Mouse (Mus musculus) intestine, postnatal 0 days (tissue): Measurements from ENCODE around the gene Myct1. TPM values are rescaled to one million over a fixed set of nuclear protein-coding genes. Genes with fewer than 3 reads are reported as not detected.

Experiments
- ATAC-seq: fragments of 200-750 bp; cut with Nextera tagmentation; 2 replicates; pipeline ENCODE4 v1.8.0; 2017; ENCODE audit warnings: mild to moderate bottlenecking, moderate TSS enrichment, moderate library complexity
- H3K27ac ChIP-seq: fragments of 300-500 bp; sonication (generic); 2 replicates; pipeline ENCODE4 v1.5.1; 2014; ENCODE audit warnings: mild to moderate bottlenecking, low read depth, low read length, moderate library complexity
- H3K27me3 ChIP-seq: fragments of 300-500 bp; sonication (generic); replicated peaks from 2 replicates; pipeline ENCODE4 v1.6.1; 2014; ENCODE audit warnings: low read length, mixed read lengths; ENCODE audit not compliant: control insufficient read depth, insufficient read depth
- H3K36me3 ChIP-seq: fragments of 300-500 bp; sonication (generic); 2 replicates; pipeline ENCODE4 v1.6.1; 2014; ENCODE audit warnings: mild to moderate bottlenecking, moderate library complexity; ENCODE audit not compliant: control insufficient read depth, insufficient read depth
- H3K4me1 ChIP-seq: fragments of 300-500 bp; sonication (generic); replicated peaks from 2 replicates; pipeline ENCODE4 v1.6.1; 2014; ENCODE audit warnings: antibody characterized with exemption, low read length, mixed read lengths; ENCODE audit not compliant: control insufficient read depth, insufficient read depth
- H3K4me2 ChIP-seq: fragments of 300-500 bp; sonication (generic); replicated peaks from 2 replicates; pipeline ENCODE4 v1.6.1; 2014; ENCODE audit warnings: low read depth, mild to moderate bottlenecking, moderate library complexity
- H3K4me3 ChIP-seq: fragments of 300-500 bp; sonication (generic); 2 replicates; pipeline ENCODE4 v1.5.1; 2014; ENCODE audit warnings: low read depth, low read length
- H3K9ac ChIP-seq: fragments of 300-500 bp; sonication (generic); 2 replicates; pipeline ENCODE4 v1.6.1; 2014; ENCODE audit warnings: mild to moderate bottlenecking, low read depth, low read length
- H3K9me3 ChIP-seq: fragments of 300-500 bp; sonication (generic); 2 replicates; pipeline ENCODE4 v1.6.1; 2016; ENCODE audit warnings: mixed run types; ENCODE audit not compliant: control insufficient read depth
- CTCF ChIP-seq: sonication (generic); IDR thresholded peaks from 2 replicates; pipeline ENCODE4 v1.5.1; 2016; ENCODE audit warnings: low read depth, mild to moderate bottlenecking, control low read depth, antibody characterized with exemption, moderate library complexity
- WGBS: fragments of 180-500 bp; shearing (Covaris S2); extraction: QIAGEN DNeasy Blood & Tissue Kit; methylation state at CpG from one replicate; pipeline ENCODE4 v1.1.7; 2014; 5-methylcytosine and 5-hydroxymethylcytosine counted together
- polyA plus RNA-seq: library from polyadenylated mRNA; unstranded; fragments of >200 nt; fragmentation: Nextera tagmentation; extraction: Ambion mirVana; gene quantifications from 2 replicates; pipeline ENCODE4 v1.2.1, GENCODE M21; 2015

The Myct1 gene
- 3.7 and 4.1 TPM in 2 replicates for polyA plus RNA-seq

GRCm38 (mm10) chr10:5593464-5593863 lies at the start of gene Myct1:
Gene Myct1 (plus strand): TSS chr10:5593775.
- Histone ChIP-seq H3K4me3 (no peak within 1 kb of the TSS), H3K9ac (no peak within 1 kb of the TSS)
- 24% methylated on average over 5 of the region's 5 CpGs for WGBS

GRCm38 (mm10) chr10:5546428-5546827 lies 47.1 kb upstream of the Myct1 start:
- WGBS = 95% methylated on average over 5 of the region's 5 CpGs
- TF ChIP-seq CTCF = no peak
- no peak overlapping the region for H3K4me3 ChIP-seq

More at GRCm38 (mm10) chr10:5593464-5593863, at the start of gene Myct1:
- Histone ChIP-seq H3K27me3 (no peaks in the 10 kb centered on the region), H3K4me2 (no peak within 1 kb of the TSS), H3K4me1 (no peaks in the 10 kb centered on the region), H3K27ac (no peak within 1 kb of the TSS), H3K9me3 (no peaks in the 10 kb centered on the region), H3K36me3 (no peaks in the 10 kb centered on the region)
- no peak for ATAC-seq
- no peak for TF ChIP-seq CTCF

GRCm38 (mm10) chr10:5547769-5548168 lies 45.8 kb upstream of the Myct1 start:
- no peak overlapping the region for H3K4me3 ChIP-seq
- TF ChIP-seq CTCF = no peak
- no peak overlapping the region for H3K4me2 ChIP-seq
- ATAC-seq = no peak
- no peak overlapping the region for H3K9ac ChIP-seq
- no peaks in the 10 kb centered on the region for H3K9me3 ChIP-seq
- H3K36me3 ChIP-seq = no peaks in the 10 kb centered on the region
- no peaks in the 10 kb centered on the region for H3K27me3 ChIP-seq
- WGBS = 89% methylated on average over 9 of the region's 9 CpGs
- H3K27ac ChIP-seq = no peak overlapping the region
- no peaks in the 10 kb centered on the region for H3K4me1 ChIP-seq

More at GRCm38 (mm10) chr10:5546428-5546827, 47.1 kb upstream of the Myct1 start:
- H3K4me2 ChIP-seq = no peak overlapping the region
- no peak for ATAC-seq
- H3K9ac ChIP-seq = no peak overlapping the region
- no peaks in the 10 kb centered on the region for H3K27me3 ChIP-seq
- H3K9me3 ChIP-seq = no peaks in the 10 kb centered on the region
- H3K4me1 ChIP-seq = no peaks in the 10 kb centered on the region
- H3K36me3 ChIP-seq = no peaks in the 10 kb centered on the region
- no peak overlapping the region for H3K27ac ChIP-seq

GRCm38 (mm10) chr10:5548651-5549050 lies 44.9 kb upstream of the Myct1 start:
- no peak for ATAC-seq
- Histone ChIP-seq H3K4me1 (no peaks in the 10 kb centered on the region), H3K4me3 (no peak overlapping the region), H3K27me3 (no peaks in the 10 kb centered on the region), H3K4me2 (no peak overlapping the region), H3K9ac (no peak overlapping the region), H3K36me3 (no peaks in the 10 kb centered on the region), H3K27ac (no peak overlapping the region), H3K9me3 (no peaks in the 10 kb centered on the region)
- WGBS = 77% methylated on average over 2 of the region's 2 CpGs
- TF ChIP-seq CTCF = no peak

- 20% methylated on average over 6 of the region's 6 CpGs for WGBS
- H3K4me3 ChIP-seq = peak overlapping the region; percentile 41
- H3K4me2 ChIP-seq = peak overlapping the region; percentile 73
- H3K27me3 ChIP-seq = no peaks in the 10 kb centered on the region
- no peak for ATAC-seq
- no peaks in the 10 kb centered on the region for H3K4me1 ChIP-seq
- no peak for TF ChIP-seq CTCF
- H3K9ac ChIP-seq = no peak overlapping the region
- no peaks in the 10 kb centered on the region for H3K36me3 ChIP-seq
- no peaks in the 10 kb centered on the region for H3K9me3 ChIP-seq
- no peak overlapping the region for H3K27ac ChIP-seq
These were observed 43.8 kb upstream of the Myct1 start for GRCm38 (mm10) chr10:5549871-5550167.

- no peaks in the 10 kb centered on the region for H3K27me3 ChIP-seq
- no peaks in the 10 kb centered on the region for H3K4me1 ChIP-seq
- no peaks in the 10 kb centered on the region for H3K36me3 ChIP-seq
- no peaks in the 10 kb centered on the region for H3K9me3 ChIP-seq
- peak; percentile 35 for TF ChIP-seq CTCF
- peak overlapping the region; percentile 73 for H3K4me2 ChIP-seq
- H3K9ac ChIP-seq = peak overlapping the region; percentile 18; the same call in 1 of the 2 replicates
- ATAC-seq = 0 out of 2 replicates have a peak, but pooled peaks have one; percentile 45
- WGBS = under 1% methylated on average over 44 of the region's 44 CpGs
- H3K27ac ChIP-seq = no peak overlapping the region
- H3K4me3 ChIP-seq = peak overlapping the region; percentile 41
These were observed 43.2 kb upstream of the Myct1 start for GRCm38 (mm10) chr10:5550168-5551021.
